Mouse (Mus musculus) right cerebral cortex, postnatal 36 days (tissue): ENCODE measurements around the gene Axin1.
"Not testable (repeated sequence)": the region's sequence is repeated elsewhere in the genome, so short reads cannot be mapped to it uniquely, and the experiment has no call there.

Experiments used
- DNase-seq, 2 experiments: peaks; one replicate each; pipeline ENCODE4 v3.0.0; 2022; ENCODE audit warnings: low spot score in 2 of 2, mixed read lengths in 1 of 2

Gene Axin1

DNA sequence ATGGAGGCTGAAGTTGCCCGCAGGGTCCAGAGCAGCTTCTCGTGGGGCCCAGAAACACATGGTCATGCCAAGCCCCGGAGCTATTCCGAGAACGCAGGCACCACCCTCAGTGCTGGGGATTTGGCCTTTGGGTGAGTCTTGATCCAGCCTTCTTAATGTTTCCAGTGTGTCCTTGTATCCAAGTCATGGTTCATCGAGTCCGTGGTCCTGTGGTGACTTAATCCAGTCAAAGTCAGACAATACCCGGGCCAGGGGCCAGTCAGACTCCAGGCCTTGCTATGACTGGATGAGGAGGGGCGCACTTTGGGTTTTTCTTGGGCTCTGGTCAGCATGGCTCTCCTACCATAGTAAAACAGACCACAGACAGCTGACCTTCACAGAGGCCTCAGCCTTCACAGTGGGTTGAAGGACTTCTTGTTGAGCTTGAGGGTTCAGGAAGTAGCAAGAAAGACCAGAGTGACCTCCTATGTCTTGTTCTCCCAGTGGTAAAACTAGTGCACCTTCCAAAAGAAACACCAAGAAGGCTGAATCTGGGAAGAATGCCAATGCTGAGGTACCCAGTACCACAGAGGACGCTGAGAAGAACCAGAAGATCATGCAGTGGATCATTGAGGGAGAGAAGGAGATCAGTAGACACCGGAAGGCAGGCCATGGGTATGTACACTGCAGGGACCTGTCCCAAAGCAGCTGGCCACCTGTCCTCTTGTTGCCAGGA, 49.8 kb downstream of the Axin1 start:
- DNase-seq = no peak

DNA sequence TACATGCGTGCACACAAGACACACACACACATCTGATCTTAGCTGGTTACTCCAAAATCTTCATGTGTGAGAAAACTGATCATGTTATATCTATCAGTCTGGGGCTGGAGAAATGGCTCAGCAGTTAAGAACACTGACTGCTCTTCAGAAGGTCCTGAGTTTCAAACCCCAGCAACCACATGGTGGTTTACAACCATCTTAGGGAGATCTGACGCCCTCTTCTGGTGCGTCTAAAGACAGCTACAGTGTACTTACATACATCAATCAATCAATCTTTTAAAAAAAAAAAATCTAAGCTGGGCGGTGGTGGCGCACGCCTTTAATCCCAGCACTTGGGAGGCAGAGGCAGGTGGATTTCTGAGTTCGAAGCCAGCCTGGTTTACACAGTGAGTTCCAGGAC, 53.0 kb downstream of the Axin1 start:
- DNase-seq = not testable (repeated sequence)

DNA sequence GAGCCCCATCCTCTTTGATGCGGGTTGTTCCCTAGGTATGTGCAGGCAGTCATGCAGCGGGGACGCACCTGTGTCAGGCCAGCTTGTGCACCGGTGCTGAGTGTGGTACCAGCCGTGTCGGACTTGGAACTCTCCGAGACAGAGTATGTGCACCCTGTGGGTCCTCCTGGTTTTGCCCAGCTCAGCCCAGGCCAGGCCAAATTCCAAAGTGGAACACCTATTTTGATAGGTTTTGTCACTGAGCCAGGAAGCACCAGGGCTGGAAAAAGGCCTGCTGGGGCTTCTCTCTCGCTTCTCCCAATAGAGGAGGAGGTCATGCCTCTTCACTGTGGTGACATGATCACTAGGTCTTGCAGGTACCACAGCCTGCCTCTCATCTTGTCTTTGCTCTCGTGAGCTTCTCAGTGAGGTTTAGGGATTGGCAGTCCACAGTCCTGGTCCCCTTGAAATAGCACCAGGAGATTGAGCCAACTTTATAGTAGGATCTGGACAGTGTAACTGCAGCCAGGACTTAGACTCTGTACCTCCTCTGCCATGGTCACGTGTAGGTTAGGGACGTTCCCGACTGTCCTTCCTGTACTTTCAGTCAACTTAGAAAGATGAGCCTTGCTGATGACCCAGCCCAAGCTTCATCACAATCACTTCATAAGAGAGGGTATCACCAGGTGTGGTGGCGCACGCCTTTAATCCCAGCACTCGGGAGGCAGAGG, 54.1 kb downstream of the Axin1 start:
- DNase-seq = no peak

DNA sequence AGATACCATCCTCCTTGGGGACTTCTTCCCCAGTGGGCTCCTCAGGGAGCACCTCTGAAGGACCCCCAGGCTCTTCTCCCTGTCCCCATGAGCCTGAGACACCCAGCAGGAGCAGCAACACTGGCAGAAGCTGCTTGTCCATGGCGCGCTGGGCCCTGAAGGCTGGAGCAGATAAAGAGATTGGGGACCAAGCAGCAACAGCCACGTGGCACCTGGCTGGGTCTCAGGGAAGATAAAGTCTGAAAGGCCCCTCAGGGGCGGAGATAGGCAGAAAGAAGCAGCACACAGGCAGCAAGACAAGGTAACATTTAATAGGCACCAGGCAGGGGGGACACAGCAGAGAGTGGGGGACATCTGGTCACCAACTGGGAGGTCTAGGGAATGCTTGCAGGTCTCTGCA, 60.4 kb downstream of the Axin1 start, which contains the start of gene Pdia2:
TSS of gene Pdia2 (minus strand) at position 196 of the 400 bp plus-strand sequence.
- no peak for DNase-seq

DNA sequence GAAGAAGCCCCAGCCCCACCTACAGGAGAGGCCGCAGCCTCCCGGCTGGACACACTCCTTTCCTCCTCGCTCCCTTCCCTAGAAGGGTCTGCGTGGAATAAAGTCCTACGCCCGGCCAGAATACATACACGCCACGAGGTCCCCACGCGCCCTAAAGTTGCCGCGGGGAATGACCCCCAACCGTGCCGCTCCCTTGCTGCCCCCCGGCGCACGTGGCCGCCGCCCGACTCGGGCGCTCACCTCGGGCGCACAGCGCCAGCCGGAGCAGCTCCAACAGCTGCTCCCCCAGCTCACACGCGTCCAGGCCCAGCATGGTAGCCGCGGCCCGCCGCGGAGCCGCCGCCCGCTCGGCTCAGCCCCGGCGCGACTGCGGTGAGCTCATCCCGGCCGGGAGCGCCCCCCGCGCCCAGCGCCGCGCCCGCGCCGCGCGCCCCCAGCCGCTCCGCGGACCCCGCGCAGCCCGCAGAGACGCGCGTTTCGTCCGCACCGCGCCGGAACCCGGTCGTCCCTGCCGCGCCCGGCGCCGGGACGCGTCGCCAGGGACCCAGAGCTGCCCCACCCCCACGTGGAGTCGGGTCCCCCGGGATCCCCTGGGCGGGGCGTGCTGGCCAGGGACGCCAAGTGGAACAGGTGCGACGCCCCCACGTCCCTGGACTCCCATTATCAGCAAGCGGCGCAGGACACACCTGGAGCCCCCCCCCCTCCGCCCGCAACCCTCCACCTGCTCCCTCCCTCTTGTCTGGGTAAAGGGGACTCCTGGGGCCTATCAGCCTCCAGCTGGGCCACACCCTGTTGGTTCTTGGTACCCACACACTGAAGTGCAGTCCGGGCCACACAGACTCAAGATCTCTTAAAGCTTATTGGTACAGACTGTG, 62.6 kb downstream of the Axin1 start:
- DNase-seq = peak in 1 of 2 experiments; percentile 26

DNA sequence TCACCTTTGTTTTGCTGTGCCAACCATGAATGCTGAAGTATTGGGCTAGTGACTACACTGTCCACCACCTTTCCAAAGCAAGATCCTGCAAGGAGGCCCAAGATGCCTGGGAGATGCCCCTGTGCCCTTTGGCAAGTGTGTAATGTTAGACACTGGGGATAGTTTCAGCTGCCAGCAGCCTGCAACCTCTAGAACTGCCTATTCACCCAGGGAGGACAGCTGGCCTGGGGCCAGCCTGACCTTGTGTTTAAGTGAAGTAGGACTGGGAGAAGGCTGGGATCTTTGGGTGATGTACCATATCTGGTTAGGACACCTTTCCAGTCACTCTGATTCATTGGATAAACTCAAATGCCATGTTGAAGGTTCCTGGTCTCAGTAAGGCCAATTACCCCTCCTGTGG, 63.5 kb downstream of the Axin1 start:
- no peak for DNase-seq

DNA sequence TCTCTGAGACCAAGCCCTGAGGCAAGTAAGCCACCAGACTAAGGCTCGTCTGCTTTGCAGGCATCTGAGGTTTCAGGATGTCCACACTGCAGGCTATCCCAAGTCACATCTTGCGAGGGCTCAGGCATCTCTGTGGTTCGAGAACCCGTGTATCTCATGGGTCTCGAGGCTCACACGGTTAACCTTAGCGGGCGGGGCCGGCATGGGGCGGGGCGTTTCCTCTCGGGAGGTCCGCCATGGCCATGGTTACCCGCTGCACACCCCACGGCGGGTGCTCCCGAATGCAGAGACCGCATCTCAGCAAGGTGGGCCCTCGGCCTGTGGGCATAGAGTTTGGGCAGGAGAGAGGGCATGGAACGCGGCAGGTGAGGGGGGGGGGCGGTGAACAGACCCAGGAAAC, 64.2 kb downstream of the Axin1 start, which contains the start of gene Rgs11:
TSS of gene Rgs11 (plus strand) at position 215 of the 400 bp plus-strand sequence.
- DNase-seq = peak in 1 of 2 experiments; percentile 37

DNA sequence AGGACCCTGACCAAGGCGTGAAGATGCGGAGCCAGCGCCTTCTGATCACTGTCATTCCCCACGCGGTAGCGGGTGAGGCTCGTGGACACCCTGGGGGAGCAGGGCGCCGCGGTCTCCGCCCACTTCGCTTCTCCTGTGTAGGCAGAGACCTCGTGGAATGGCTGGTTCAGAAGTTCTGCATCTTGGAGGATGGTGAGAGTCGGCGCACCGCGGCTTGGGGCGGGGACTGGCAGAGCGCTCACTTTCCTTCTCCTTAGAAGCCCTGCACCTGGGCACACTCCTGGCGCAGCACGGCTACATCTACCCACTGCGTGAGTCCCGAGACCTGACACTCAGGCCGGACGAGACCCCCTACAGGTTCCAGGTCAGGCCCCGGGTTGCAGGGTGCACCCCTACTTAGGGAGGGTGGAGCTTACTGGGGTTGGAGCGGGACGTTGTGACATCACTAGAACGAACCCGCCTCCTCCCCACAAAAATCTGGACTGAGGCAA, 64.9 kb downstream of the Axin1 start:
- peak; percentile 56 to 67 for DNase-seq

DNA sequence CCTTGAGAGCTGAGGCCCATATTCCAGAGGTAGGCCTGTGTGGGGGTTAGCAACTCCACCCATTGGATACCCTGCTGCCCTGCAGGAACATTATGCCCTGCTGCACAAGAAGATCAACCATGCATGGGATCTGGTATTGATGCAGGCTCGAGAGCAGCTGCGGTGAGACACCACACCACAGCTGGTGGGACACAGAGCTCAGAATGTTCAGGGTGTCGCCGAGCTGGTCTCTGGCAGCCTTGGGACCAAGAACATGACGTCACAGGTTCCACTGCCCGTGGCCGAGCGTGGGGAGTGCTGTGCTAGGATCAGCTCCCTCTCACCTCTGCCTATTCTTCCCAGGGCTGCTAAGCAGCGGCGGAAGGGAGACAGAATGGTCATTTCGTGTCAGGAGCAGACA, 66.3 kb downstream of the Axin1 start:
- no peak for DNase-seq

DNA sequence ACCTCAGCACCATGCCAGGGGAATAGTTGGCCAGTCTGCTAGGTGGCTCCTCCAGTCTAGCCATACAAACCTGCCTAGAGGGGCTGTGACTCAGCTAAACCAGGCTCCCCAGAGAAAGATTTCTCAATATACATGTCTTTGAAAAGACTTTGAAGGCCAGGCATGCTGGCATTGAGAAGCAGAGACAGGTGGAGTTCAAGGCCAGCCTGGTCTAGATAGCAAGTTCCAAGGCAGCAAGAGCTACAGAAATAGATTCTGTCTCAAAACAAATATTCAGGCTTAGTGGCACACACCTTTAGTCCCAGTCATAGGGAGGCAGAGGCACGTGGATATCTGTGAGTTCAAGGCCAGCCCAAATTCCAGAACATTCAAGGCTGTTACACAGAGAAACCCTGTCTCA, 67.9 kb downstream of the Axin1 start:
- DNase-seq = no peak

DNA sequence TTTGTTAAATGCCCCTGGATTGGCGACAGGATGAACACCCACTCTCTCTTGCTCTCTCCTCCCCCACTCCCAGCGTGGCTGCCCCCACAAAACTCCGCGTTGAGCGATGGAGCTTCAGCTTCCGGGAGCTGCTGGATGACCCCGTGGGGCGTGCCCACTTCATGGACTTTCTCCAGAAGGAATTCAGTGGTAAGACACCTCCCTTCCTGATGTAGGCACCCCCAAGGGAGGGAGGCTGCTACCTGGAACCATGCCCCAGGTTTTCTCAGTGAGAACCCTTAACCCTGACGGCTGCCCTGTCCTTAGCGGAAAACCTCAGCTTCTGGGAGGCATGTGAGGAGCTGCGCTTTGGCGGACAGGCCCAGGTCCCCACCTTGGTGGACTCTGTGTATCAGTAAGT, 69.2 kb downstream of the Axin1 start, which contains the start of gene Arhgdig:
TSS of gene Arhgdig (minus strand) at position 101 of the 400 bp plus-strand sequence.
- DNase-seq = no peak

DNA sequence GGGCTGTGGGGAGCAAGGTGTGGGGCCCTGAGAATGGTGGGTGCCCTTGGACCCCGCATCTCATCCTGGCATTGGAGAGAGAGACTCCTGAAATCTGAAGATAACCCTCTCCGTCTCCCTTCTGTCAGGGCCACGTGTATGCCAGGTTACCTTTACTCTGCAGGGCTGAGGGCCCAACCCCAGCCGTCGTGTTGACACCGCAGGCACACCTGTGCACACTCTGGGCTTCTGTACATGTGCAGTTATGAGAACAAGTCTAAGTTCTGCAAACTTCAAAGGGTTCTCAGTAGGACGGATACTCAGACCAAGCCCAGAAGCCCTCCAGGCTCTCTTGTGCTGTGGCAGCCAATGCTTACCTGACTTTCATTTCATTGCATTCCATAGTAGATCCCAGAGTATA, 73.8 kb downstream of the Axin1 start:
- DNase-seq = no peak

DNA sequence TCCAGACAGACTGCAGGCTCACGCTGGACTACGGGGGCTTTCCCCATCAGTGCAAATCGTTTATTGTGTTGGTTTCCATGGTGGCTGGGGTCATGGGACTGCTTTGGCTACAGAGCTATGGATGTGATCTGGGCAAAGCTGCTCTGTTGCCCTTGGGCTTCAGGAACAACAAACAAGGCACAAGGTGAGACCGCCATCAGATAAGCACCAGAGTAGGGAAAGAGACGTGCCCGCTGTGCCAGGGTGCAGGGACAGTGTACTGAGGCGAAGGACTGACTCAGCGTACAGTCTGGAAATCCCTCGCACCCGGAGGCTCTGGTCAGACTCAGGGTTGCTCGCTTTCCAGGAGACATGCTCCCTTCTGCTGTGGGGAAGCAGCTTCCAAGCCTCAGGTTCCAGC, 74.2 kb downstream of the Axin1 start:
- no peak for DNase-seq

DNA sequence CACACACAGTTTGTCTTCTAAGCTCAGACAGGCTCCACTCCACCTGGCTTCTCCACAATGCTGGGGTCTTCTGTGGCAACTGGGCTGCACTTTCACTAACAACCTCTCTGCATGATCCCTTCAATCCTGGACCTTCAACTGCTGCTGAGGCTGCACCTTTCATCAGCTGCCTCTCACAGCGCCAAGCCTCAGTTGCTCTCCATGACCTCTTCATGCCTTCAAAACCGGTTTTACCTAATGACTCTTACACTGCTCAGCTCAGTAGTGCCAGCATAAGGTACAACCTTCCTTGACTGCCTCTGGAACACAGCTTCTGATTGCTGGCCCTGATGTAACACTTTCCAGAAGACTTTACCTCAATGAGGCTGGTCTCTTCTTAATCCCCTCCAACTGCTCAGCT, 83.0 kb downstream of the Axin1 start:
- no peak for DNase-seq

DNA sequence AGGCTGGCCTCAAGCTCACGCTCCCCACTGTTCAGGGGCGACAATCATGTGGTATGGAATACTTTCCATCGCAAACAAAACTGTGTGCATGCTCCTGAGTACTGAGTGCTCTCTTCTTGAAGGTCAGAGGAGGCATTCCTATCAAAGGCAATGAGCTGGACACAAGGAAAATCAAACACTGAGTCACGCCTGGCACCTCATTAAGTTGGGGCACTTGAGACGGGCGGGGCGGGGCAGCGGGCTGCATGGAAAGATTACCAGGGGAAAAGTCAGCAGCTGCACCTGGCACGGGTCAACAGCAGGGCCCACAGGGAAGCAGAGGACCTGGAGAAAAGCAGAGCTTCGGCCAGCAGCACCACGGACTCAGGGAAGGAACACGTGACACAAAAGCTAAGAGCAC, 86.7 kb downstream of the Axin1 start:
- no peak for DNase-seq

DNA sequence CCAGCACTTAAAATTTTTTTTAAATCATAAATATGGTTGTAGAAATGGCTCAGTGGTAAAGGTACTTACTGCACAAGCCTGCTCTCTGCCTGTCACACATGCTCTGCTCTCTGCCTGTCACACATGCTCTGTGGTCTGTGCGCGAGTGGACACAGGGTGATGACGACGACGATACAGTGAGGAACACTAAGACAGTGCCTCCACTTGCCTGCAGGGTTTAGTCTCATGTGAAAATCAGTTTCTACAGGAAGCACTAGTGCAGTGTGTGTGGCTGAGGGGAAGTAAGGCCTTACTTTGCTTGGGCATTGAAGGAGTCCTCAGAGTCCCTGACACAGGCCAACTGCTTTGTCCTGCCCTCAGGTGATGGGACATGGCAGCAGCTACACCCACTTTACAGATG, 91.3 kb downstream of the Axin1 start:
- DNase-seq = no peak

DNA sequence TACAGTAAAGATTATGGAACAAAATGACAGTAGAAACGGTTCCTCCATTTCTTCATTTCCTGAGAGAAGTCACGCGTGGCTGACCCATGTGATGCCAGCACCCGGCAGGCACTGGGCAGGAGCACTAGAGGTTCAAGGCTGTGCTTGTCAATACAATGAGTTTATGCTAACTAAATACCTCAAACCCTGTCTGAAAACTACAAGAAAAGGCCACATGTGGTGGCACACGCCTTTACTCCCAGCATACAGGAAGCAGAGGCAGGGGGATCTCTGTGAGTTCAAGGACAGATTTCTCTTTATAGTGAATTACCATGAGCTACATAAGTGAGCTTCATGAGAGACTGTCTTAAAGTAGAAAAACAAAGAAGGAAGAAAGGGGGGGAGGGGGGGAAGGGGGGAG, 92.7 kb downstream of the Axin1 start:
- no peak for DNase-seq

DNA sequence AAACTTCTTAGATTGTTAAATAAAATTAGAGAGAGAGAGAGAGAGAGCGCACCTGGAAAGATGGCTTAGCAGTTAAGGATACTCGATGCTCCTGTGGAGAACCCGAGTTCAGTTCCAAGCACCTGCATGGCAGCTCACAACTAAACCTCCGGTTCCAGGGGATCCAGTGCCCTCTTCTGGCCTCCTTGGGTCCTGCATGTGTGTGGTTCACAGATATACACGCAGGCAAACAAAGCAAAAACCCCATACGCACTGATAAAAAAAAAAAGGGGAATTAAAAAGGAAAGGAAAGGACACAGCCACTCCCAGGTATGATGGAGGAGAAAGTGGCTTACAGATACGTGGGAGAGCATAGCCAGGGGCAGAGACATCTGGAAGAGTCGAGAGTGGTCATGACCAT, 94.4 kb downstream of the Axin1 start:
- no peak for DNase-seq

DNA sequence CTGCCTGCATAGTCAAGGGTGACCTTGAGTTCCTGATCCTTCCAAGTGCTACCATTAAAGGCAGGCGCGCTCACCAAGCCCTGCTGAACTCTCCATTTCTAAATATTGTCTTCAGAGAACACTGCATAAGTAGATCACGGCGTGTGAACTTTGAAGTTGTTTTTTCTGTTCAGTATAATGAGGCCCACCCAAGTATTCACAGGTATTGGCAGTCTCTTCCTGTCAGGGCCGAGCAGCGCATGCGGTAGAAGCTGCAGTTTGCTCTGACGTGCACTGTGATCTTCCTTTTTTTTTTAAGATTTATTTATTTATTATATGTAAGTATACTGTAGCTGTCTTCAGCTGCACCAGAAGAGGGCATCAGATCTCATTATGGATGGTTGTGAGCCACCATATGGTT, 95.9 kb downstream of the Axin1 start:
- no peak for DNase-seq

DNA sequence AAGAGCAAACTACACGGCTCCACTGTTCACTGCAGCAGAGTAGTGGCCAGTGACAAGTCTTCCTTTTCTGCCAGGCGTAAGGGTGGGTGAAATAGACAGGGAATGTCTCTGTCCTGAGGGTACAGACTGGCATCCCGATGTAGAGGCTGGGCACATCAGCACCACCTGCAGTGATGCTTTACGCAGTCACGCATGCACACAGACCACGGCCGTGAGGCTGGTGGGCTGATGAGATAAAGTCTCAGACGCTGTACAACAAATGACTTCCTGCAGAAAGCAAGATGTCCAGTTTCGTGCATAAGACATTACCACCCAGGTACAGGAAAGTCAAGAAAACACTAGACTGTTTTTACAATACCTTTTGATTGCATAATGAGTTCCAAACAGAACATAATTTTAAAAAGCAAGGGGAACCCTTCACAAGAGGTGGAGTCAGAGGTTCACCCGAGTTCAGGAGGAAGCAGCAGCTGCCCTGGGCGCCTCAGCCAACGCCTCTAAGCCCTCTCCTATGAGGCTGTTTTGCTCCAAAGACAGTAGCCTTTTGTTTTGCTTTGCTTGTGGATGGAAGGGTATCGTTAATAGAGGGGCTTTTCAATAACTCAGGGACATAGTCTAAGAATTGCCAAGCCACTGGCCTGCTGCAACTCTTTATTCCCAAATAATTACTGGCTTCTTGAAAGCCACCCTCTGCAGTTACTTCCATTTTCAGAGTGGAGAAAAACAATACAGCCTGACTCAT, 96.8 kb downstream of the Axin1 start:
- DNase-seq = no peak

DNA sequence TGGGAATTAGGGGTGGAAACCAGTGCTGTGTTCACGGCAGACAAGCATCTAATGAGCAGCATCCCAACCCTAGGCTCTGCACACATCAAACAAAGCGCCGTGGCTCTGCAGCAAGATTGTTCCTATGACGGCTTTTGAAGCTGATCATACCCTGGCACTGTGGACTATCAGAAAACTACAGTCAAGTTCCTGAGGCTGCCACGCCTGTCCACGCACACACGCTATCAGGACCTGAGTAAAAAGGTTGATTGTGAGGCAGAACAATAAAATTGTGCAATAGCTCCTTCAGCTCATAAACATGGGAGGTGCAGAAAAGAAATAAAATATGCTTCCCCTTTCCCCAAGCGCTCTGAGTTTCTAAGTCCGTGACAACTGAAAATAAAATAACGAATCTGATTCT, 99.2 kb downstream of the Axin1 start:
- no peak for DNase-seq
